Mouse (Mus musculus): ENCODE data around the gene Scrn1. TPM values are rescaled to one million over a fixed set of nuclear protein-coding genes. Genes with fewer than 3 reads are reported as not detected.

The Scrn1 gene
- polyA plus RNA-seq, 1 experiment = 25.5 TPM

DNA sequence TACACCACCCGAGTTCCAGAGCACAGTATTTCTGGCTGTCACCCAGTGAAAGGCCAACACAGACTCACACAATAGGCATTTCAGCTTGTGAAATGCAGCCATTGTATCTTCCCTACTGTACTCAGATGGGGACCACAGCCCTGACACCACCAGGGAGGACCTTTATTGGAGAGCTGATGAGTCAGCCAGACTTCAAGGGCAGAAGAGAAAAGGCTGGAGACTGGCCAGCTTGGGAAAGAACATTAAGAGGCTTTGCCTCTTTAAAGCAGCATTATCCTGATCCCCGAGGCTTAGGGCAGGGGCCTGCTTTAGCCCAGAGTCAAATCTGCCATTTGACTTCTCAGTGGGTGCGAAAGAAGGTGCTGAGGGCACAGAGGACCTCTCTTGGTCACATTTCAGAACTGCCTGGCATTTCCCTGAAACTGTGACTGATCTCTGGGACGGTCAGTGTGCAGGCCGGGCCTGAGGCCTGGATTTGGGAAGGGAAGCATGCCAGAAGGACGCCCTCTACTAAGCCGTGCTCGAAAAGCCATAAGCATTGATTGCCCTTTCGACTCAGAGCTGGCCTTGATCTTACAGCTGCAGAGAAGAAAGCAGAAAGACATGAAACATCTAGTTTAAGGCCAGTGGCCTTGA lies 25.9 kb downstream of the Scrn1 start:
- Histone ChIP-seq H3K36me3 (ENCODE audit: control insufficient read depth, insufficient read depth) (no peaks in the 10 kb centered on the region), H3K79me2 (ENCODE audit: control insufficient read depth, insufficient read depth) (no peaks in the 10 kb centered on the region), H3K4me2 (ENCODE audit: low read depth) (peak overlapping the region; percentile 54), H3K27me3 (ENCODE audit: control insufficient read depth, insufficient read depth, insufficient read length) (no peaks in the 10 kb centered on the region), H3ac (ENCODE audit: control insufficient read depth, insufficient read length) (no peak overlapping the region), H3K4me3 (no peak overlapping the region)
- TF ChIP-seq POLR2A (IDR thresholded peaks at IDR 0.05; ENCODE audit: insufficient read length, low read depth) (no peak), CEBPB (IDR thresholded peaks at IDR 0.05; ENCODE audit: insufficient read depth, poor library complexity, severe bottlenecking) (0 out of 2 replicates have a peak, but pooled peaks have one; percentile 31)

DNA sequence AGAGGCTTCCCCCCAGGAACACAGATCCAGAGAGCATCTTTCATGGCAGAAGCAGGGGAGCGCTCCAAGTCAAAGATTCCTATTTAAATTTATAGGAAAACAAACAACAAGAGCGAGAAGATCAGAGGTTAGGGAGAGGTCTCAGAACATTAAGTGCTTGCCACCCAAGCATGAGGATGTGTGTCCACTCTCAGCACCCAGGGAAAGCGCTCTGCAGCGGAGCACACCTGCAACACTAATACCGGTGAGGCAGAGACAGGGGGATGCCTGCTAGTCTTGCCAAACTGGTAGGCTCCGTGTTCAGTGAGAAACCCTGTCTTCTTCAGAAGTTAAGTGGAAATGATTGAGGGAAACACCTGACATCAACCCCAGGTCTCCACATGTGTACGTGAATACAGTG lies 26.9 kb downstream of the Scrn1 start:
- no peak for TF ChIP-seq USF1 (IDR thresholded peaks at IDR 0.05; ENCODE audit: low read depth)
- TF ChIP-seq MYOD1 (IDR thresholded peaks at IDR 0.05; ENCODE audit: control insufficient read depth in 1 of 3, insufficient read length in 2 of 3, low read depth in 2 of 3) = no peak
- no peak for TF ChIP-seq MAX (IDR thresholded peaks at IDR 0.05; ENCODE audit: low read depth)
- no peak for TF ChIP-seq POLR2A (IDR thresholded peaks at IDR 0.05; ENCODE audit: insufficient read length, low read depth)
- TF ChIP-seq TCF3 (IDR thresholded peaks at IDR 0.05; ENCODE audit: insufficient read length, low read depth) = no peak
- TF ChIP-seq REST (IDR thresholded peaks at IDR 0.05; ENCODE audit: insufficient read depth, insufficient read length) = no peak
- no peak for TF ChIP-seq E2F4 (IDR thresholded peaks at IDR 0.05; ENCODE audit: insufficient read depth)
- TF ChIP-seq CEBPB (IDR thresholded peaks at IDR 0.05; ENCODE audit: insufficient read depth, poor library complexity, severe bottlenecking) = no peak
- no peak for TF ChIP-seq SRF (IDR thresholded peaks at IDR 0.05; ENCODE audit: control insufficient read depth, insufficient read length, low read depth)

DNA sequence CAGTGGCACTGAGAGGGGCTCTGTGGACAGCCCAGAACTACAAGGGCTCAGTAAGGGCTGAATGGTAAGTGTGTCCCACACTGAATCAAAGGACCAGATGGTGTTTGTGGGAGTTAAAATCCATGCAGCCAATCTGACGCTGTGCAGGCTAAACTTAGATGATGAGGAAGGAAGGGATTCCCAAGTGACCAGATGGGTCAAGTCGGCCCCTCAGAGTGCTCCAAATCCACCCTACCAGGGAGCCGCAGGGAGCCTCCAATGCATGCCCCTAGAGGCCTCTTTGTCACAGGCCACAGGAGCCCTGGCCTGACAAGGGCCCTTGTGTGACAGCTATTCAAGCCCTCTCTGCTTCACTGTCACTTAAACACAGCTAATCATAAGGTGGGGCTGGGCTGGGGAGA lies 27.5 kb downstream of the Scrn1 start:
- no peak overlapping the region for H3K4me3 ChIP-seq
- H3K27me3 ChIP-seq (ENCODE audit: control insufficient read depth, insufficient read depth, insufficient read length) = no peaks in the 10 kb centered on the region
- no peak for TF ChIP-seq MYOD1 (IDR thresholded peaks at IDR 0.05; ENCODE audit: control insufficient read depth in 1 of 3, insufficient read length in 2 of 3, low read depth in 2 of 3)
- no peak for TF ChIP-seq USF1 (IDR thresholded peaks at IDR 0.05; ENCODE audit: low read depth)
- no peak for TF ChIP-seq E2F4 (IDR thresholded peaks at IDR 0.05; ENCODE audit: insufficient read depth)
- TF ChIP-seq SRF (IDR thresholded peaks at IDR 0.05; ENCODE audit: control insufficient read depth, insufficient read length, low read depth) = no peak
- no peak for TF ChIP-seq CEBPB (IDR thresholded peaks at IDR 0.05; ENCODE audit: insufficient read depth, poor library complexity, severe bottlenecking)
- no peak for TF ChIP-seq POLR2A (IDR thresholded peaks at IDR 0.05; ENCODE audit: insufficient read length, low read depth)
- no peak for TF ChIP-seq POLR2AphosphoS2 (IDR thresholded peaks at IDR 0.05; ENCODE audit: insufficient read length, low read depth)
- no peak for TF ChIP-seq TCF3 (IDR thresholded peaks at IDR 0.05; ENCODE audit: insufficient read length, low read depth)
- no peak for TF ChIP-seq REST (IDR thresholded peaks at IDR 0.05; ENCODE audit: insufficient read depth, insufficient read length)
- no peak for TF ChIP-seq TCF12 (IDR thresholded peaks at IDR 0.05; ENCODE audit: insufficient read depth, poor library complexity, severe bottlenecking)
- no peak for TF ChIP-seq MAX (IDR thresholded peaks at IDR 0.05; ENCODE audit: low read depth)
- no peak for TF ChIP-seq MYOG (IDR thresholded peaks at IDR 0.05; ENCODE audit: control insufficient read depth in 1 of 3, insufficient read depth in 1 of 3, insufficient read length in 2 of 3, low read depth in 2 of 3)
- no peak overlapping the region for H3K4me2 ChIP-seq (ENCODE audit: low read depth)
- H3ac ChIP-seq (ENCODE audit: control insufficient read depth, insufficient read length) = no peak overlapping the region
- no peaks in the 10 kb centered on the region for H3K36me3 ChIP-seq (ENCODE audit: control insufficient read depth, insufficient read depth)
- H3K79me2 ChIP-seq (ENCODE audit: control insufficient read depth, insufficient read depth) = no peaks in the 10 kb centered on the region

More for the DNA sequence above, 26.9 kb downstream of the Scrn1 start:
- Histone ChIP-seq H3K4me2 (ENCODE audit: low read depth) (no peak overlapping the region), H3K4me3 (no peak overlapping the region), H3ac (ENCODE audit: control insufficient read depth, insufficient read length) (no peak overlapping the region), H3K36me3 (ENCODE audit: control insufficient read depth, insufficient read depth) (no peaks in the 10 kb centered on the region), H3K79me2 (ENCODE audit: control insufficient read depth, insufficient read depth) (no peaks in the 10 kb centered on the region), H3K27me3 (ENCODE audit: control insufficient read depth, insufficient read depth, insufficient read length) (no peaks in the 10 kb centered on the region)

DNA sequence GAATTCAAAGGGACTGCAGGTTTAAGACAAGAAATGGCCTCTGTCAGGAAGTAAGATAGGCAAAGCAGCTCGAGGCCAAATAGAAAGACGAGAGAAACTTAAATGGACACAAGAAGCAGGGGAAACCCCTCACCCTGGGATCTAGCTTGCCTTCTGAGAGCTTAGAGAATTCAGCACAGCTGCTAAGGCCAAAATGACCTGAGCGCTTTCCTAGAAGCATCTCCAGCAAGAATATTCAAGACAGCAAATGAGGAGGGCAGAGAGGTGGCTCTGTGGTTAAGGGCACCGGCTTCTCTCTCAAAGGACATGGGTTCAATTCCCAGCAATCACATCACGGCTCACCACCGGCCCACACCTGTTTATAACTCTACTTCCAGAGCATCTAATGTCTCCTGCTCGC lies 29.2 kb downstream of the Scrn1 start:
- TF ChIP-seq POLR2AphosphoS2 (IDR thresholded peaks at IDR 0.05; ENCODE audit: insufficient read length, low read depth) (no peak), TCF3 (IDR thresholded peaks at IDR 0.05; ENCODE audit: insufficient read length, low read depth) (no peak), MYOG (IDR thresholded peaks at IDR 0.05; ENCODE audit: control insufficient read depth in 1 of 3, insufficient read depth in 1 of 3, insufficient read length in 2 of 3, low read depth in 2 of 3) (no peak), REST (IDR thresholded peaks at IDR 0.05; ENCODE audit: insufficient read depth, insufficient read length) (no peak), USF1 (IDR thresholded peaks at IDR 0.05; ENCODE audit: low read depth) (no peak), TCF12 (IDR thresholded peaks at IDR 0.05; ENCODE audit: insufficient read depth, poor library complexity, severe bottlenecking) (no peak), MAX (IDR thresholded peaks at IDR 0.05; ENCODE audit: low read depth) (no peak)
- H3K4me2 ChIP-seq (ENCODE audit: low read depth) = no peak overlapping the region
- H3ac ChIP-seq (ENCODE audit: control insufficient read depth, insufficient read length) = no peak overlapping the region
- H3K79me2 ChIP-seq (ENCODE audit: control insufficient read depth, insufficient read depth) = no peaks in the 10 kb centered on the region
- no peak overlapping the region for H3K4me3 ChIP-seq
- no peaks in the 10 kb centered on the region for H3K36me3 ChIP-seq (ENCODE audit: control insufficient read depth, insufficient read depth)
- no peaks in the 10 kb centered on the region for H3K27me3 ChIP-seq (ENCODE audit: control insufficient read depth, insufficient read depth, insufficient read length)

DNA sequence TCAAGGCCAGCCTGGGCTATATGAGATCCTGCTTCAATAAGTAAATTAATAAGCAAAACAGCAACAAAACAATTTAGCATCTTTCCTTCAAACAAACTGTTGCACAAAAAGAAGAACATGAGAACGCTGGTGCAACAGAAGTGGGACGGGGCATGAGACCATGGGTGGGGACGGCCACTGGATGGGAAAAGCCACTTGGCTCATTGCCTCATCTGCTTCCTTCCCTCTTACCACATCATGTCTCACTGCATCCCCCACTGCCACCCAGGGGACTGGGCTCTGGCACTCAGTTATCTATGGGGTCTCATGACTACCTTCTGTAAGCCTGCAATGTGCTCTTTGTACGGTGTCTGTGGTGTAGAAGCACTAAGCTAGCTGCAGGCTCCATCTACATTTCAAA lies 30.8 kb downstream of the Scrn1 start:
- H3K4me2 ChIP-seq (ENCODE audit: low read depth) = no peak overlapping the region
- H3K36me3 ChIP-seq (ENCODE audit: control insufficient read depth, insufficient read depth) = no peaks in the 10 kb centered on the region
- no peak for TF ChIP-seq CEBPB (IDR thresholded peaks at IDR 0.05; ENCODE audit: insufficient read depth, poor library complexity, severe bottlenecking)
- no peak for TF ChIP-seq E2F4 (IDR thresholded peaks at IDR 0.05; ENCODE audit: insufficient read depth)
- TF ChIP-seq MAX (IDR thresholded peaks at IDR 0.05; ENCODE audit: low read depth) = no peak
- no peak for TF ChIP-seq USF1 (IDR thresholded peaks at IDR 0.05; ENCODE audit: low read depth)
- no peak for TF ChIP-seq TCF3 (IDR thresholded peaks at IDR 0.05; ENCODE audit: insufficient read length, low read depth)
- TF ChIP-seq REST (IDR thresholded peaks at IDR 0.05; ENCODE audit: insufficient read depth, insufficient read length) = no peak
- no peak for TF ChIP-seq MYOD1 (IDR thresholded peaks at IDR 0.05; ENCODE audit: control insufficient read depth in 1 of 3, insufficient read length in 2 of 3, low read depth in 2 of 3)
- TF ChIP-seq TCF12 (IDR thresholded peaks at IDR 0.05; ENCODE audit: insufficient read depth, poor library complexity, severe bottlenecking) = no peak
- TF ChIP-seq SRF (IDR thresholded peaks at IDR 0.05; ENCODE audit: control insufficient read depth, insufficient read length, low read depth) = no peak
- no peak for TF ChIP-seq POLR2A (IDR thresholded peaks at IDR 0.05; ENCODE audit: insufficient read length, low read depth)
- TF ChIP-seq POLR2AphosphoS2 (IDR thresholded peaks at IDR 0.05; ENCODE audit: insufficient read length, low read depth) = no peak
- TF ChIP-seq MYOG (IDR thresholded peaks at IDR 0.05; ENCODE audit: control insufficient read depth in 1 of 3, insufficient read depth in 1 of 3, insufficient read length in 2 of 3, low read depth in 2 of 3) = no peak
- no peaks in the 10 kb centered on the region for H3K27me3 ChIP-seq (ENCODE audit: control insufficient read depth, insufficient read depth, insufficient read length)
- H3K4me3 ChIP-seq = no peak overlapping the region
- no peak overlapping the region for H3ac ChIP-seq (ENCODE audit: control insufficient read depth, insufficient read length)
- H3K79me2 ChIP-seq (ENCODE audit: control insufficient read depth, insufficient read depth) = no peaks in the 10 kb centered on the region
